Mouse (Mus musculus): Measurements from ENCODE around the gene Uqcc1. TPM values are rescaled to one million over a fixed set of nuclear protein-coding genes. Genes with fewer than 3 reads are reported as not detected.

The Uqcc1 gene
- polyA plus RNA-seq, 2 experiments: 17.4 to 25.6 TPM

GRCm38 (mm10) chr2:155872486-155872885, 57.6 kb downstream of the Uqcc1 start:
- H3K4me2 ChIP-seq (ENCODE audit: low read depth): no peak overlapping the region
- no peaks in the 10 kb centered on the region for H3K9me3 ChIP-seq (ENCODE audit: control insufficient read depth, low read length)
- H3K9ac ChIP-seq (replicated peaks): no peak overlapping the region
- 79% methylated on average over 8 of the region's 8 CpGs for WGBS (ENCODE audit: insufficient replicate concordance)
- ATAC-seq (ENCODE audit: insufficient read depth) (no peak), DNase-seq (ENCODE audit: low read depth in 3 of 3, low spot score in 3 of 3) (no peak)
- no peaks in the 10 kb centered on the region for H3K27me3 ChIP-seq (ENCODE audit: control insufficient read depth, insufficient read depth, low read length)
- TF ChIP-seq CTCF (IDR thresholded peaks at IDR 0.05; ENCODE audit: low read depth) (no peak), EP300 (IDR thresholded peaks at IDR 0.05; ENCODE audit: low read depth) (no peak)
- H3K27ac ChIP-seq: no peak overlapping the region
- no peak overlapping the region for H3K4me3 ChIP-seq (ENCODE audit: insufficient read depth in 1 of 2, low read depth in 2 of 2, low read length in 2 of 2)
- no peaks in the 10 kb centered on the region for H3K4me1 ChIP-seq (replicated peaks; ENCODE audit: control insufficient read depth in 2 of 2, insufficient read depth in 2 of 2, low read length in 1 of 2)
- H3K36me3 ChIP-seq (replicated peaks; ENCODE audit: control insufficient read depth, insufficient read depth, low read depth): no peaks in the 10 kb centered on the region; the same call in 1 of the 2 replicates

GRCm38 (mm10) chr2:155869772-155870171, 60.3 kb downstream of the Uqcc1 start:
- H3K4me2 ChIP-seq (ENCODE audit: low read depth): no peak overlapping the region
- H3K27me3 ChIP-seq (ENCODE audit: control insufficient read depth, insufficient read depth, low read length): no peaks in the 10 kb centered on the region
- H3K9ac ChIP-seq (replicated peaks): no peak overlapping the region
- no peaks in the 10 kb centered on the region for H3K36me3 ChIP-seq (replicated peaks; ENCODE audit: control insufficient read depth, insufficient read depth, low read depth)
- no peak for TF ChIP-seq CTCF (IDR thresholded peaks at IDR 0.05; ENCODE audit: low read depth)
- TF ChIP-seq EP300 (IDR thresholded peaks at IDR 0.05; ENCODE audit: low read depth): no peak
- WGBS (ENCODE audit: insufficient replicate concordance): 63% methylated on average over 5 of the region's 5 CpGs
- H3K4me3 ChIP-seq (ENCODE audit: insufficient read depth in 1 of 2, low read depth in 2 of 2, low read length in 2 of 2): no peak overlapping the region
- H3K4me1 ChIP-seq (replicated peaks; ENCODE audit: control insufficient read depth in 2 of 2, insufficient read depth in 2 of 2, low read length in 1 of 2): no peaks in the 10 kb centered on the region
- no peak overlapping the region for H3K27ac ChIP-seq
- no peak for ATAC-seq (ENCODE audit: insufficient read depth)
- no peak for DNase-seq (ENCODE audit: low read depth in 3 of 3, low spot score in 3 of 3)
- no peaks in the 10 kb centered on the region for H3K9me3 ChIP-seq (ENCODE audit: control insufficient read depth, low read length)

GRCm38 (mm10) chr2:155868320-155868719, 61.8 kb downstream of the Uqcc1 start:
- Histone ChIP-seq H3K4me2 (ENCODE audit: low read depth) (no peak overlapping the region), H3K27me3 (ENCODE audit: control insufficient read depth, insufficient read depth, low read length) (no peaks in the 10 kb centered on the region), H3K4me1 (replicated peaks; ENCODE audit: control insufficient read depth in 2 of 2, insufficient read depth in 2 of 2, low read length in 1 of 2) (no peaks in the 10 kb centered on the region), H3K9me3 (ENCODE audit: control insufficient read depth, low read length) (no peaks in the 10 kb centered on the region), H3K27ac (no peak overlapping the region), H3K36me3 (replicated peaks; ENCODE audit: control insufficient read depth, insufficient read depth, low read depth) (no peaks in the 10 kb centered on the region), H3K9ac (replicated peaks) (no peak overlapping the region), H3K4me3 (ENCODE audit: insufficient read depth in 1 of 2, low read depth in 2 of 2, low read length in 2 of 2) (no peak overlapping the region)
- DNase-seq (ENCODE audit: low read depth in 3 of 3, low spot score in 3 of 3) (no peak), ATAC-seq (ENCODE audit: insufficient read depth) (no peak)
- 77% methylated on average over 8 of the region's 8 CpGs for WGBS (ENCODE audit: insufficient replicate concordance)
- TF ChIP-seq CTCF (IDR thresholded peaks at IDR 0.05; ENCODE audit: low read depth) (no peak), EP300 (IDR thresholded peaks at IDR 0.05; ENCODE audit: low read depth) (no peak)

GRCm38 (mm10) chr2:155863301-155863867, 66.7 kb downstream of the Uqcc1 start:
- H3K9me3 ChIP-seq (ENCODE audit: control insufficient read depth, low read length): no peaks in the 10 kb centered on the region
- no peak overlapping the region for H3K27ac ChIP-seq
- no peak for TF ChIP-seq EP300 (IDR thresholded peaks at IDR 0.05; ENCODE audit: low read depth)
- TF ChIP-seq CTCF (IDR thresholded peaks at IDR 0.05; ENCODE audit: low read depth): no peak
- no peak overlapping the region for H3K9ac ChIP-seq (replicated peaks)
- 74% methylated on average over 11 of the region's 11 CpGs for WGBS (ENCODE audit: insufficient replicate concordance)
- H3K4me3 ChIP-seq (ENCODE audit: insufficient read depth in 1 of 2, low read depth in 2 of 2, low read length in 2 of 2): no peak overlapping the region
- no peaks in the 10 kb centered on the region for H3K27me3 ChIP-seq (ENCODE audit: control insufficient read depth, insufficient read depth, low read length)
- H3K36me3 ChIP-seq (replicated peaks; ENCODE audit: control insufficient read depth, insufficient read depth, low read depth): no peaks in the 10 kb centered on the region
- DNase-seq (ENCODE audit: low read depth in 3 of 3, low spot score in 3 of 3): no peak
- 0 out of 4 replicates have a peak, but pooled peaks cover 0 to 2% of the 10 kb centered on the region in 2 experiments for H3K4me1 ChIP-seq (replicated peaks; ENCODE audit: control insufficient read depth in 2 of 2, insufficient read depth in 2 of 2, low read length in 1 of 2)
- no peak for ATAC-seq (ENCODE audit: insufficient read depth)
- H3K4me2 ChIP-seq (ENCODE audit: low read depth): no peak overlapping the region

GRCm38 (mm10) chr2:155862573-155863300, 67.4 kb downstream of the Uqcc1 start:
- H3K4me1 ChIP-seq (replicated peaks; ENCODE audit: control insufficient read depth in 2 of 2, insufficient read depth in 2 of 2, low read length in 1 of 2): 0 out of 4 replicates have a peak, but pooled peaks cover 0 to 2% of the 10 kb centered on the region in 2 experiments
- DNase-seq (ENCODE audit: low read depth in 3 of 3, low spot score in 3 of 3): no peak
- H3K9ac ChIP-seq (replicated peaks): no peak overlapping the region
- ATAC-seq (ENCODE audit: insufficient read depth): no peak
- H3K4me3 ChIP-seq (ENCODE audit: insufficient read depth in 1 of 2, low read depth in 2 of 2, low read length in 2 of 2): no peak overlapping the region
- H3K4me2 ChIP-seq (ENCODE audit: low read depth): no peak overlapping the region
- 82% methylated on average over 13 of the region's 13 CpGs for WGBS (ENCODE audit: insufficient replicate concordance)
- no peaks in the 10 kb centered on the region for H3K36me3 ChIP-seq (replicated peaks; ENCODE audit: control insufficient read depth, insufficient read depth, low read depth)
- H3K9me3 ChIP-seq (ENCODE audit: control insufficient read depth, low read length): no peaks in the 10 kb centered on the region
- no peak overlapping the region for H3K27ac ChIP-seq
- no peak for TF ChIP-seq EP300 (IDR thresholded peaks at IDR 0.05; ENCODE audit: low read depth)
- no peak for TF ChIP-seq CTCF (IDR thresholded peaks at IDR 0.05; ENCODE audit: low read depth)
- no peaks in the 10 kb centered on the region for H3K27me3 ChIP-seq (ENCODE audit: control insufficient read depth, insufficient read depth, low read length)
